Mouse (Mus musculus): Measurements from ENCODE around the gene Cmtr1.

DNA sequence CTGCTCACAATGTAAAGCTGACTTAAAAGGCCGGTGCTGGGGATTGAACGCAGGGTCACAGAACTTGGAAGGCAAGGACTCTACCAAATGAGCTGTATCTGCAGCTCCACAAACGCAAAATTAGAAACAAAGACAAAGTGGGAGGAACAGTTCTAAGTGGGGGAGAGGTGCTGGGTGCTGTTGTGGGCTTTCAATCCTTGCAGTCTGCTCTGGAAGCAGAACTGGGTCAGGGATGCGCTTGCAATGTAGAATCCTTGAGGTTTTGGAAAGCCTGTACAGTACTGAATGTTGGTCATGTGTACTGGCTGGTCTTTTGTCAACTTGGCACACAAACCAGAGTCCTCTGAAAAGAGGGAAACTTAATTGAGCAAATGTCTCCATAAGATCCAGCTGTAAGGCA is 44.8 kb upstream of the Cmtr1 start:
- TF ChIP-seq POLR2A (IDR thresholded peaks at IDR 0.05; ENCODE audit: insufficient read depth, low read depth, low read length) (no peak), CTCF (IDR thresholded peaks at IDR 0.05; ENCODE audit: insufficient read depth, low read depth, low read length) (no peak)

All from olfactory bulb, adult 2 months (tissue).